Mouse (Mus musculus): ENCODE results near the gene Gcgr. TPM values are rescaled to one million over a fixed set of nuclear protein-coding genes. Genes with fewer than 3 reads are reported as not detected.

Gcgr gene
- total and polyA plus RNA-seq, 3 experiments: not detected

DNA sequence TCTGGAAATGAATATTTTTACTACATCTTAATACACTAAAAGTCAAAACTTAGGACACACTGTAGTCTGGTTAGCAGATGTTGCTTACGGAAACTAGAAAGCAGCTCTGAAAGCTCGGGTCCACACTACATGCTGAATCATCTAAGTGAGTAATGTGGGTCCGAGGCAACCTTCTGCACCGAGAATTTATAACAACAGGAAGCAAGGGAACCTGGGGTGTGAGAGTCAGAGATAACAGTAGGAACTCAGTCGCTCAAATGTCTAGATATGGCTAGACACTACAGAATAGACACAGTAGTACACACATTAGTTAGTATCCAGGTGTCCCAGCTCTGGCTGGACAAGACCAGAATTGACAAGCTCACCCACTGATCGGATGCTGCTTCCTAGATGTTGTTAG lies 58.0 kb downstream of the Gcgr start (continued):
- 0 out of 4 replicates have a peak, but pooled peaks of 1 of the 2 experiments have one; percentile 20 for TF ChIP-seq POLR2A (IDR thresholded peaks at IDR 0.05; ENCODE audit: control insufficient read depth in 1 of 2, insufficient read depth in 1 of 2, low read depth in 1 of 2, low read length in 2 of 2, poor library complexity in 1 of 2)
- no peak for TF ChIP-seq ZC3H11A (IDR thresholded peaks at IDR 0.05; ENCODE audit: low read depth, low read length)
- TF ChIP-seq ZNF384 (IDR thresholded peaks at IDR 0.05; ENCODE audit: low read depth, low read length): no peak; the same call in 1 of the 2 replicates
- peak; percentile 93 for TF ChIP-seq GATA1 (IDR thresholded peaks at IDR 0.05; ENCODE audit: low read depth, low read length)

Other genes with a start within 250 kb of the Gcgr start
Only the 30 nearest of the 31 such genes appear.
- gene Actg1, start 182.2 kb upstream of the Gcgr start, total RNA-seq (2012; rRNA removed): 1,328 and 1,871 TPM in 2 replicates
- gene Actg1, start 182.2 kb upstream of the Gcgr start, polyA plus RNA-seq (2012; ENCODE audit: insufficient read depth in 1 of 2, insufficient read length in 2 of 2, low read depth in 1 of 2, low replicate concordance in 2 of 2, missing spikeins in 1 of 2): 1,000 to 10,000 TPM in 1 of 2 experiments, 100 to 1,000 TPM in 1; 899 to 1,784 TPM
- gene Fscn2, start 169.2 kb upstream of the Gcgr start, total RNA-seq (2012; rRNA removed): 0.29 and 0.62 TPM in 2 replicates
- under 1 TPM in 1 of 2 experiments, not detected in 1; 0.61 TPM for gene Fscn2, start 169.2 kb upstream of the Gcgr start, polyA plus RNA-seq (2012; ENCODE audit: insufficient read depth in 1 of 2, insufficient read length in 2 of 2, low read depth in 1 of 2, low replicate concordance in 2 of 2, missing spikeins in 1 of 2)
- 34.9 and 45.7 TPM in 2 replicates for gene Faap100, start 151.9 kb upstream of the Gcgr start, total RNA-seq (2012; rRNA removed)
- 10 to 100 TPM in 1 of 2 experiments, not detected in 1; 27.1 TPM for gene Faap100, start 151.9 kb upstream of the Gcgr start, polyA plus RNA-seq (2012; ENCODE audit: insufficient read depth in 1 of 2, insufficient read length in 2 of 2, low read depth in 1 of 2, low replicate concordance in 2 of 2, missing spikeins in 1 of 2)
- gene Nploc4, start 93.0 kb upstream of the Gcgr start, total RNA-seq (2012; rRNA removed): 77.4 and 88.3 TPM in 2 replicates
- 100 to 1,000 TPM; 117 to 352 TPM for gene Nploc4, start 93.0 kb upstream of the Gcgr start, polyA plus RNA-seq (2012; ENCODE audit: insufficient read depth in 1 of 2, insufficient read length in 2 of 2, low read depth in 1 of 2, low replicate concordance in 2 of 2, missing spikeins in 1 of 2)
- gene Tspan10, start 88.1 kb upstream of the Gcgr start, total RNA-seq (2012; rRNA removed): 0.20 and 0.65 TPM in 2 replicates
- under 1 TPM in 1 of 2 experiments, not detected in 1; 0.29 TPM for gene Tspan10, start 88.1 kb upstream of the Gcgr start, polyA plus RNA-seq (2012; ENCODE audit: insufficient read depth in 1 of 2, insufficient read length in 2 of 2, low read depth in 1 of 2, low replicate concordance in 2 of 2, missing spikeins in 1 of 2)
- 0.35 and 0.46 TPM in 2 replicates for gene Pde6g, start 77.2 kb upstream of the Gcgr start, total RNA-seq (2012; rRNA removed)
- under 1 TPM in 1 of 2 experiments, not detected in 1; 0.84 TPM for gene Pde6g, start 77.2 kb upstream of the Gcgr start, polyA plus RNA-seq (2012; ENCODE audit: insufficient read depth in 1 of 2, insufficient read length in 2 of 2, low read depth in 1 of 2, low replicate concordance in 2 of 2, missing spikeins in 1 of 2)
- gene Oxld1, start 72.6 kb upstream of the Gcgr start, total RNA-seq (2012; rRNA removed): 15.9 and 17.6 TPM in 2 replicates
- 10 to 100 TPM in 1 of 2 experiments, not detected in 1; 17.5 TPM for gene Oxld1, start 72.6 kb upstream of the Gcgr start, polyA plus RNA-seq (2012; ENCODE audit: insufficient read depth in 1 of 2, insufficient read length in 2 of 2, low read depth in 1 of 2, low replicate concordance in 2 of 2, missing spikeins in 1 of 2)
- gene Ccdc137, start 72.6 kb upstream of the Gcgr start, total RNA-seq (2012; rRNA removed): 66.1 and 104 TPM in 2 replicates
- 100 to 1,000 TPM in 1 of 2 experiments, not detected in 1; 116 TPM for gene Ccdc137, start 72.6 kb upstream of the Gcgr start, polyA plus RNA-seq (2012; ENCODE audit: insufficient read depth in 1 of 2, insufficient read length in 2 of 2, low read depth in 1 of 2, low replicate concordance in 2 of 2, missing spikeins in 1 of 2)
- gene Arl16, start 63.1 kb upstream of the Gcgr start, total RNA-seq (2012; rRNA removed): 19.8 and 20.8 TPM in 2 replicates
- 10 to 100 TPM in 1 of 2 experiments, not detected in 1; 20.0 TPM for gene Arl16, start 63.1 kb upstream of the Gcgr start, polyA plus RNA-seq (2012; ENCODE audit: insufficient read depth in 1 of 2, insufficient read length in 2 of 2, low read depth in 1 of 2, low replicate concordance in 2 of 2, missing spikeins in 1 of 2)
- gene Mrpl12, start 46.1 kb upstream of the Gcgr start, total RNA-seq (2012; rRNA removed): 401 and 457 TPM in 2 replicates
- 100 to 1,000 TPM; 374 to 461 TPM for gene Mrpl12, start 46.1 kb upstream of the Gcgr start, polyA plus RNA-seq (2012; ENCODE audit: insufficient read depth in 1 of 2, insufficient read length in 2 of 2, low read depth in 1 of 2, low replicate concordance in 2 of 2, missing spikeins in 1 of 2)
- 40.4 and 52.0 TPM in 2 replicates for gene Slc25a10, start 38.9 kb upstream of the Gcgr start, total RNA-seq (2012; rRNA removed)
- 10 to 100 TPM in 1 of 2 experiments, not detected in 1; 53.6 TPM for gene Slc25a10, start 38.9 kb upstream of the Gcgr start, polyA plus RNA-seq (2012; ENCODE audit: insufficient read depth in 1 of 2, insufficient read length in 2 of 2, low read depth in 1 of 2, low replicate concordance in 2 of 2, missing spikeins in 1 of 2)
- 27.2 and 36.6 TPM in 2 replicates for gene Mcrip1, start 19.0 kb downstream of the Gcgr start, total RNA-seq (2012; rRNA removed)
- gene Mcrip1, start 19.0 kb downstream of the Gcgr start, polyA plus RNA-seq (2012; ENCODE audit: insufficient read depth in 1 of 2, insufficient read length in 2 of 2, low read depth in 1 of 2, low replicate concordance in 2 of 2, missing spikeins in 1 of 2): 10 to 100 TPM in 1 of 2 experiments, not detected in 1; 83.5 TPM
- not detected in 2 replicates for gene Ppp1r27, start 20.4 kb downstream of the Gcgr start, total RNA-seq (2012; rRNA removed)
- not detected for gene Ppp1r27, start 20.4 kb downstream of the Gcgr start, polyA plus RNA-seq (2012; ENCODE audit: insufficient read depth in 1 of 2, insufficient read length in 2 of 2, low read depth in 1 of 2, low replicate concordance in 2 of 2, missing spikeins in 1 of 2)
- 625 and 639 TPM in 2 replicates for gene P4hb, start 42.6 kb downstream of the Gcgr start, total RNA-seq (2012; rRNA removed)
- gene P4hb, start 42.6 kb downstream of the Gcgr start, polyA plus RNA-seq (2012; ENCODE audit: insufficient read depth in 1 of 2, insufficient read length in 2 of 2, low read depth in 1 of 2, low replicate concordance in 2 of 2, missing spikeins in 1 of 2): 1,000 to 10,000 TPM in 1 of 2 experiments, 100 to 1,000 TPM in 1; 563 to 1,152 TPM
- 364 and 367 TPM in 2 replicates for gene Arhgdia, start 50.9 kb downstream of the Gcgr start, total RNA-seq (2012; rRNA removed)
- 100 to 1,000 TPM; 601 to 821 TPM for gene Arhgdia, start 50.9 kb downstream of the Gcgr start, polyA plus RNA-seq (2012; ENCODE audit: insufficient read depth in 1 of 2, insufficient read length in 2 of 2, low read depth in 1 of 2, low replicate concordance in 2 of 2, missing spikeins in 1 of 2)
- 1,072 and 1,078 TPM in 2 replicates for gene Alyref, start 67.7 kb downstream of the Gcgr start, total RNA-seq (2012; rRNA removed)
- 100 to 1,000 TPM in 1 of 2 experiments, not detected in 1; 600 TPM for gene Alyref, start 67.7 kb downstream of the Gcgr start, polyA plus RNA-seq (2012; ENCODE audit: insufficient read depth in 1 of 2, insufficient read length in 2 of 2, low read depth in 1 of 2, low replicate concordance in 2 of 2, missing spikeins in 1 of 2)
- gene Anapc11, start 67.7 kb downstream of the Gcgr start, total RNA-seq (2012; rRNA removed): 97.3 and 130 TPM in 2 replicates
- gene Anapc11, start 67.7 kb downstream of the Gcgr start, polyA plus RNA-seq (2012; ENCODE audit: insufficient read depth in 1 of 2, insufficient read length in 2 of 2, low read depth in 1 of 2, low replicate concordance in 2 of 2, missing spikeins in 1 of 2): 100 to 1,000 TPM in 1 of 2 experiments, not detected in 1; 120 TPM
- gene Npb, start 77.8 kb downstream of the Gcgr start, total RNA-seq (2012; rRNA removed): 0.27 and 0.62 TPM in 2 replicates
- gene Npb, start 77.8 kb downstream of the Gcgr start, polyA plus RNA-seq (2012; ENCODE audit: insufficient read depth in 1 of 2, insufficient read length in 2 of 2, low read depth in 1 of 2, low replicate concordance in 2 of 2, missing spikeins in 1 of 2): 1 to 10 TPM in 1 of 2 experiments, not detected in 1; 1.7 TPM
- gene Pcyt2, start 87.2 kb downstream of the Gcgr start, total RNA-seq (2012; rRNA removed): 71.8 and 86.7 TPM in 2 replicates
- 10 to 100 TPM in 1 of 2 experiments, not detected in 1; 87.3 TPM for gene Pcyt2, start 87.2 kb downstream of the Gcgr start, polyA plus RNA-seq (2012; ENCODE audit: insufficient read depth in 1 of 2, insufficient read length in 2 of 2, low read depth in 1 of 2, low replicate concordance in 2 of 2, missing spikeins in 1 of 2)
- 61.6 and 78.2 TPM in 2 replicates for gene Sirt7, start 94.5 kb downstream of the Gcgr start, total RNA-seq (2012; rRNA removed)
- 10 to 100 TPM in 1 of 2 experiments, not detected in 1; 72.3 TPM for gene Sirt7, start 94.5 kb downstream of the Gcgr start, polyA plus RNA-seq (2012; ENCODE audit: insufficient read depth in 1 of 2, insufficient read length in 2 of 2, low read depth in 1 of 2, low replicate concordance in 2 of 2, missing spikeins in 1 of 2)
- gene Mafg, start 102.9 kb downstream of the Gcgr start, total RNA-seq (2012; rRNA removed): 26.5 and 29.7 TPM in 2 replicates
- gene Mafg, start 102.9 kb downstream of the Gcgr start, polyA plus RNA-seq (2012; ENCODE audit: insufficient read depth in 1 of 2, insufficient read length in 2 of 2, low read depth in 1 of 2, low replicate concordance in 2 of 2, missing spikeins in 1 of 2): 100 to 1,000 TPM in 1 of 2 experiments, 10 to 100 TPM in 1; 54.0 to 113 TPM
- 2.6 and 7.1 TPM in 2 replicates for gene Pycr1, start 113.1 kb downstream of the Gcgr start, total RNA-seq (2012; rRNA removed)
- gene Pycr1, start 113.1 kb downstream of the Gcgr start, polyA plus RNA-seq (2012; ENCODE audit: insufficient read depth in 1 of 2, insufficient read length in 2 of 2, low read depth in 1 of 2, low replicate concordance in 2 of 2, missing spikeins in 1 of 2): 10 to 100 TPM in 1 of 2 experiments, not detected in 1; 15.3 TPM
- gene Myadml2, start 117.5 kb downstream of the Gcgr start, total RNA-seq (2012; rRNA removed): not detected in 2 replicates
- not detected for gene Myadml2, start 117.5 kb downstream of the Gcgr start, polyA plus RNA-seq (2012; ENCODE audit: insufficient read depth in 1 of 2, insufficient read length in 2 of 2, low read depth in 1 of 2, low replicate concordance in 2 of 2, missing spikeins in 1 of 2)
- gene Notum, start 130.5 kb downstream of the Gcgr start, total RNA-seq (2012; rRNA removed): not detected in 2 replicates
- gene Notum, start 130.5 kb downstream of the Gcgr start, polyA plus RNA-seq (2012; ENCODE audit: insufficient read depth in 1 of 2, insufficient read length in 2 of 2, low read depth in 1 of 2, low replicate concordance in 2 of 2, missing spikeins in 1 of 2): not detected
- 31.9 and 36.2 TPM in 2 replicates for gene Aspscr1, start 142.3 kb downstream of the Gcgr start, total RNA-seq (2012; rRNA removed)
- 10 to 100 TPM in 1 of 2 experiments, not detected in 1; 72.5 TPM for gene Aspscr1, start 142.3 kb downstream of the Gcgr start, polyA plus RNA-seq (2012; ENCODE audit: insufficient read depth in 1 of 2, insufficient read length in 2 of 2, low read depth in 1 of 2, low replicate concordance in 2 of 2, missing spikeins in 1 of 2)
- gene Cenpx, start 183.0 kb downstream of the Gcgr start, total RNA-seq (2012; rRNA removed): 140 and 141 TPM in 2 replicates
- 100 to 1,000 TPM in 1 of 2 experiments, not detected in 1; 206 TPM for gene Cenpx, start 183.0 kb downstream of the Gcgr start, polyA plus RNA-seq (2012; ENCODE audit: insufficient read depth in 1 of 2, insufficient read length in 2 of 2, low read depth in 1 of 2, low replicate concordance in 2 of 2, missing spikeins in 1 of 2)
- gene Lrrc45, start 183.2 kb downstream of the Gcgr start, total RNA-seq (2012; rRNA removed): 26.5 and 45.1 TPM in 2 replicates
- gene Lrrc45, start 183.2 kb downstream of the Gcgr start, polyA plus RNA-seq (2012; ENCODE audit: insufficient read depth in 1 of 2, insufficient read length in 2 of 2, low read depth in 1 of 2, low replicate concordance in 2 of 2, missing spikeins in 1 of 2): 10 to 100 TPM in 1 of 2 experiments, not detected in 1; 31.0 TPM
- 7.8 and 12.0 TPM in 2 replicates for gene Rac3, start 190.8 kb downstream of the Gcgr start, total RNA-seq (2012; rRNA removed)
- gene Rac3, start 190.8 kb downstream of the Gcgr start, polyA plus RNA-seq (2012; ENCODE audit: insufficient read depth in 1 of 2, insufficient read length in 2 of 2, low read depth in 1 of 2, low replicate concordance in 2 of 2, missing spikeins in 1 of 2): 10 to 100 TPM in 1 of 2 experiments, not detected in 1; 13.1 TPM
- gene Dcxr, start 196.6 kb downstream of the Gcgr start, total RNA-seq (2012; rRNA removed): 12.0 and 14.1 TPM in 2 replicates
- 10 to 100 TPM in 1 of 2 experiments, not detected in 1; 12.2 TPM for gene Dcxr, start 196.6 kb downstream of the Gcgr start, polyA plus RNA-seq (2012; ENCODE audit: insufficient read depth in 1 of 2, insufficient read length in 2 of 2, low read depth in 1 of 2, low replicate concordance in 2 of 2, missing spikeins in 1 of 2)
- not detected in 2 replicates for gene Cbr2, start 201.4 kb downstream of the Gcgr start, total RNA-seq (2012; rRNA removed)
- not detected for gene Cbr2, start 201.4 kb downstream of the Gcgr start, polyA plus RNA-seq (2012; ENCODE audit: insufficient read depth in 1 of 2, insufficient read length in 2 of 2, low read depth in 1 of 2, low replicate concordance in 2 of 2, missing spikeins in 1 of 2)

Measured in MEL (cell line).